Mouse (Mus musculus) layer of hippocampus, postnatal 10 days (tissue): ENCODE measurements around the gene Camsap1. TPM values are rescaled to one million over a fixed set of nuclear protein-coding genes. Genes with fewer than 3 reads are reported as not detected.

Source experiments
- DNase-seq, 2 experiments: peaks; one replicate each; pipeline ENCODE4 v3.0.0; 2021; ENCODE audit warnings: low spot score in 2 of 2
- total RNA-seq, 2 experiments: library from RNA; stranded (reverse); gene quantifications; 2 replicates each; pipeline ENCODE4 v1.2.3; 2021

The Camsap1 gene
- total RNA-seq, 2 experiments from 2014 or later, result 121 to 140 TPM

GRCm38 (mm10) chr2:25887226-25887625 lies 95.9 kb downstream of the Camsap1 start:
- DNase-seq, result no peak

GRCm38 (mm10) chr2:25884756-25885155 lies 98.3 kb downstream of the Camsap1 start:
- DNase-seq, result no peak

- no peak for DNase-seq
These were observed 100.8 kb downstream of the Camsap1 start for GRCm38 (mm10) chr2:25882276-25882675.

DNA sequence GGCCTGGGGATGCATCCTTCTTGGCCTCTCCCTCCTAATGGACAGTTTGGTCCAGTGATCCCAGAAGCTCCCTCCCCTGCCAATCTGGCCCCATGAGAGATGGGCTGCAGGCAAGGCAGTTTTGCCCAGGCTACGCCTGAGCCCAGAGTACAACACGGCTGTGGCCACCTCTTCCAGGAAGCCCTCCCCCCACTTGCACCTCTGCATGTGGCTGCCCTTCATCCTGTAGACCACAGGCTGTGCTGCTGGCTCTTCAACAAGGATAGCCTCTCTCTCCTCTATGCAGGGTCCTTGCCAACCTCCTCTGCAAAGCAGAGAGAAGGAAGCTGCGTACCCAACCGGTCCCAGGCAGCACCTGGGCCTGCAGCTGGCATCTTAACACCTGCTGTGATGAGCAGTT lies 104.0 kb downstream of the Camsap1 start:
- DNase-seq, result no peak

DNA sequence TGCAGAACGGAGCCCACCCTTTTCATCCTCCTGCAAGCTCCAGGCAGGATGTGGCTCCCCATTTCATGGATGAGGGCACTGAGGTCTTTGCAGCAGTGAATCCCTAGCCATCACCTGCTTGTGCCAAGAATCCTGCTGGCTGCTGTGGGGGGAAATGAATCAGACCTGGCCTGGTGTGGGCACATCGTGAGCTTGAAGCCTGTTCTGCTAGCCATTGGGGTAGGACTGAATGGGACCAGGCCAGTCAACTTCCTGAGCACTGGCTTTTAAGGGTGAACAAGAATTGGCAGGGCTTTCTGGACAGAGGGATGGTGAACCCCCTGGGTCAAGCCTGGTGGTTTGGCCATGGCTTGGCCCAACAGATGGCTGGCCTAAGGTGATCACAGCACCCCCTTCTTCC lies 104.6 kb downstream of the Camsap1 start:
- no peak for DNase-seq

- peak in 1 of 2 experiments; percentile 40 for DNase-seq
These were observed 105.3 kb downstream of the Camsap1 start for GRCm38 (mm10) chr2:25877736-25878268.

DNA sequence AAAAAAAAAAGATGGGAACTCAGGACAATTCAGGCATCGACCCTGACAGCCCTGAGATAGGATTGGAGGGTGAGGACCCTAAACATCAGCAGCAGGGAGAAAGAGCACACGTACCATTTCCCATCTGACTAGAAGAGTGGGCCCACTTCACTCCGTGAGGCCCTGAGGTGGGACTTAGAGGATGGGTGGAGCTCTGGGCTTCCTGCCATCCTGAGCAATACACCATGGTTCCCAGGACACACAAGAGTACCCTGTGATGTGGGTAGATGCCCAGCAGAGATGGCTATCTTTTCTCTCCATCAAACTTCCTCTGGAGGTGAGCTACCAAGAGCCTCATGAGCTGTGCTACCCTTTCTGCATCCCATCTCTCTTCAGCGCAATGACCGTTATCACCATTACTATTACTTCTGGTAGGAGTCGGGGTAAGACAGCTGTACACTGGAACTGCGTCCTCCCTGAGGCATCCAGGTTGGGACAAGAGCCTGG lies 105.8 kb downstream of the Camsap1 start:
- DNase-seq, result no peak

Other genes with a start within 250 kb of the Camsap1 start
- not detected for gene Obp2b, start 246.3 kb downstream of the Camsap1 start, total RNA-seq
- gene Lcn3, start 217.7 kb downstream of the Camsap1 start, total RNA-seq, result not detected
- gene Lcn11, start 206.3 kb downstream of the Camsap1 start, total RNA-seq, result not detected
- gene Gm13539, start 201.0 kb downstream of the Camsap1 start, total RNA-seq, result not detected
- not detected for gene Glt6d1, start 167.4 kb downstream of the Camsap1 start, total RNA-seq
- gene Lcn9, start 160.1 kb downstream of the Camsap1 start, total RNA-seq, result not detected
- gene Sohlh1, start 136.0 kb downstream of the Camsap1 start, total RNA-seq, result not detected
- 10 to 100 TPM; 57.3 to 59.7 TPM for gene Kcnt1, start 119.5 kb downstream of the Camsap1 start, total RNA-seq
- gene Ubac1, start 38.5 kb upstream of the Camsap1 start, total RNA-seq, result 10 to 100 TPM; 70.1 to 70.8 TPM
- 10 to 100 TPM; 42.8 to 46.3 TPM for gene Nacc2, start 139.9 kb upstream of the Camsap1 start, total RNA-seq
- not detected for gene Lhx3, start 225.0 kb upstream of the Camsap1 start, total RNA-seq